Mouse (Mus musculus): ENCODE results near the gene Sun5. TPM values are rescaled to one million over a fixed set of nuclear protein-coding genes. Genes with fewer than 3 reads are reported as not detected.
A peak's percentile ranks its signal among the peaks of the same experiment; 100 is the strongest.
"Not testable (repeated sequence)": the region's sequence is repeated elsewhere in the genome, so short reads cannot be mapped to it uniquely, and the experiment has no call there.

Sun5 gene
- total and polyA plus RNA-seq, 2 experiments from 2014 or later: not detected

DNA sequence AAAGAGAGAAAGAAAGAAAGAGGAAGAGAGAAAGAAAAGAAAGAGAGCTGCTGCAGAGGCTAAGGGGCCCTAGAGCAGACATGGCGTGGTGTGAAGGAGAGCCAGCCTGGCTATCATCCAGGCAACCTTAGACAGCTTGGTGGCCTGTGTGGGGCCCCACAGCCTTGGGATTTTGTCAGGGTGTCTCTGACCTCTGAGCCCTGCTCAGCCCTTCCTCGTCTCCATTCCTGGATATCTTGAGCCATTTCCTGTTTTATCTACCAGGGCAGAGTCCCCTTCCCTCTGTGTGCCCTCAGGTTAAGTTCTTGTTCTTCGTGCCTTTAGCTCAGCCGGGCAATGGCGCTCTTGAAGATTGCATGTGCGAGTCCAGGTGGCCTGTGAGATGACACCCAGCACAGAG, 62.0 kb downstream of the Sun5 start:
- no peaks in the 10 kb centered on the region for H3K36me3 ChIP-seq (replicated peaks; ENCODE audit: control insufficient read depth, insufficient read depth, low read length)
- H3K9me3 ChIP-seq (replicated peaks; ENCODE audit: control insufficient read depth, low read length): no peaks in the 10 kb centered on the region
- H3K4me2 ChIP-seq (ENCODE audit: low read depth, low read length): no peak overlapping the region
- WGBS: 62% methylated on average over 6 of the region's 6 CpGs
- TF ChIP-seq EP300 (IDR thresholded peaks at IDR 0.05; ENCODE audit: low read depth): no peak
- no peak for TF ChIP-seq CTCF (IDR thresholded peaks at IDR 0.05; ENCODE audit: low read depth)
- ATAC-seq (ENCODE audit: insufficient read depth, low read depth): no peak
- no peak overlapping the region for H3K9ac ChIP-seq (replicated peaks; ENCODE audit: low read depth, low read length)
- no peaks in the 10 kb centered on the region for H3K4me1 ChIP-seq (ENCODE audit: control insufficient read depth, insufficient read depth)
- H3K4me3 ChIP-seq (ENCODE audit: low read depth, low read length): no peak overlapping the region
- H3K27me3 ChIP-seq (ENCODE audit: control insufficient read depth, insufficient read depth, low read length): no peaks in the 10 kb centered on the region
- no peak for DNase-seq (ENCODE audit: low spot score)
- no peak overlapping the region for H3K27ac ChIP-seq (ENCODE audit: low read depth)

DNA sequence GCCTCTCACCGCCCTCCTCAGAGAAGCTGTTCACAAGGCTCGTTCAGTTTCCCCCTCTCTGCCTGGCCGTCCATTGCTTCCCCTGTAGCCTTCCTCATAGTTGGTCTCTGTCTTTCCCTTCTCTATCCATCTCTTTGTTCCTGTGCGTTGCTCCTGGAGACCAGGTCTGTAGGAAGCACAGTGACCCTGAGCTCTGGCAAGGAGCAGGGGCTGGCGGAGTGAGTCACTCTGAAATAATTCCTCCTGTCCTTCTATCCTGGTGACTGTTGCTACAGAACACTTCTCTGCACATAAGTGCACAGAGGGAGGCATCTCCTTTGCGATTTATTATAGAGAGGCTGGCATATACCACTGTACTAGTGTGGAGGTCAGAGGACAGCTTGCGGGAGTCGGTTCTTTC, 62.7 kb downstream of the Sun5 start:
- Histone ChIP-seq H3K9ac (replicated peaks; ENCODE audit: low read depth, low read length) (no peak overlapping the region), H3K9me3 (replicated peaks; ENCODE audit: control insufficient read depth, low read length) (no peaks in the 10 kb centered on the region), H3K27ac (ENCODE audit: low read depth) (no peak overlapping the region), H3K27me3 (ENCODE audit: control insufficient read depth, insufficient read depth, low read length) (no peaks in the 10 kb centered on the region), H3K4me3 (ENCODE audit: low read depth, low read length) (no peak overlapping the region), H3K4me2 (ENCODE audit: low read depth, low read length) (no peak overlapping the region), H3K4me1 (ENCODE audit: control insufficient read depth, insufficient read depth) (no peaks in the 10 kb centered on the region), H3K36me3 (replicated peaks; ENCODE audit: control insufficient read depth, insufficient read depth, low read length) (no peaks in the 10 kb centered on the region)
- no peak for TF ChIP-seq CTCF (IDR thresholded peaks at IDR 0.05; ENCODE audit: low read depth)
- no peak for TF ChIP-seq EP300 (IDR thresholded peaks at IDR 0.05; ENCODE audit: low read depth)
- ATAC-seq (ENCODE audit: insufficient read depth, low read depth) (no peak), DNase-seq (ENCODE audit: low spot score) (no peak)
- WGBS: 76% methylated on average over 8 of the region's 8 CpGs

DNA sequence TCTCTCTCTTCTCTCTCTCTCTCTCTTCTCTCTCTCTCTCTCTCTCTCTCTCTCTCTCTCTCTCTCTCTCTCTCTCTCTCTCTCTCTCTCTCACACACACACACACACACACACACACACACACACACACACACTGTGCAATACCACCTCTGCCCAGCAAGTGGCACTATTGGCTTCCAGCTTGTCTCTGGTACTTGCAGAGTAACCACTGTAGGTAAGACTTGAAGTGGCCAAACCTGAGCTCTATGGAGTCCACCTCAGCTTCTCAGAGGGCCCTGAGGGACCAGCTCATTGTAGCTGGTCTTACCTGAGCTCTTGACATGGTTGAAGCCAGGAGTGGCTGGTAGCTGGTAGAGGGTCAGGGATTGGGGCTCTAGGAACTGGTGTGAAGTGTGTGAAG, 63.4 kb downstream of the Sun5 start:
- H3K4me3 ChIP-seq (ENCODE audit: low read depth, low read length); H3K9ac ChIP-seq (replicated peaks; ENCODE audit: low read depth, low read length); ATAC-seq (ENCODE audit: insufficient read depth, low read depth); H3K4me2 ChIP-seq (ENCODE audit: low read depth, low read length); H3K9me3 ChIP-seq (replicated peaks; ENCODE audit: control insufficient read depth, low read length); H3K27ac ChIP-seq (ENCODE audit: low read depth); H3K27me3 ChIP-seq (ENCODE audit: control insufficient read depth, insufficient read depth, low read length); H3K4me1 ChIP-seq (ENCODE audit: control insufficient read depth, insufficient read depth); H3K36me3 ChIP-seq (replicated peaks; ENCODE audit: control insufficient read depth, insufficient read depth, low read length); DNase-seq (ENCODE audit: low spot score): not testable (repeated sequence)
- TF ChIP-seq CTCF (IDR thresholded peaks at IDR 0.05; ENCODE audit: low read depth): peak; percentile 86

Other genes starting within 250 kb of the Sun5 start
- 10.5 and 12.2 TPM in 2 replicates for gene Commd7, start 238.3 kb downstream of the Sun5 start, total RNA-seq (2014; rRNA removed; ENCODE audit: low replicate concordance)
- 45.5 and 47.3 TPM in 2 replicates for gene Commd7, start 238.3 kb downstream of the Sun5 start, polyA plus RNA-seq (2015; fragmentation: Nextera tagmentation; extraction: Ambion mirVana)
- 0.62 and 1.4 TPM in 2 replicates for gene Dnmt3b, start 221.6 kb downstream of the Sun5 start, total RNA-seq (2014; rRNA removed; ENCODE audit: low replicate concordance)
- 1.7 and 1.8 TPM in 2 replicates for gene Dnmt3b, start 221.6 kb downstream of the Sun5 start, polyA plus RNA-seq (2015; fragmentation: Nextera tagmentation; extraction: Ambion mirVana)
- not detected in 2 replicates for gene Dnmt3c, start 174.4 kb downstream of the Sun5 start, total RNA-seq (2014; rRNA removed; ENCODE audit: low replicate concordance)
- gene Dnmt3c, start 174.4 kb downstream of the Sun5 start, polyA plus RNA-seq (2015; fragmentation: Nextera tagmentation; extraction: Ambion mirVana): 0.05 TPM in 1 of 2 replicates, not detected in the other
- gene Mapre1, start 129.8 kb downstream of the Sun5 start, total RNA-seq (2014; rRNA removed; ENCODE audit: low replicate concordance): 36.8 and 49.4 TPM in 2 replicates
- 201 and 208 TPM in 2 replicates for gene Mapre1, start 129.8 kb downstream of the Sun5 start, polyA plus RNA-seq (2015; fragmentation: Nextera tagmentation; extraction: Ambion mirVana)
- not detected in 2 replicates for gene Efcab8, start 91.2 kb downstream of the Sun5 start, total RNA-seq (2014; rRNA removed; ENCODE audit: low replicate concordance)
- 0.05 TPM in 1 of 2 replicates, not detected in the other for gene Efcab8, start 91.2 kb downstream of the Sun5 start, polyA plus RNA-seq (2015; fragmentation: Nextera tagmentation; extraction: Ambion mirVana)
- not detected in 2 replicates for gene Bpifb2, start 4.0 kb upstream of the Sun5 start, total RNA-seq (2014; rRNA removed; ENCODE audit: low replicate concordance)
- gene Bpifb2, start 4.0 kb upstream of the Sun5 start, polyA plus RNA-seq (2015; fragmentation: Nextera tagmentation; extraction: Ambion mirVana): not detected in 2 replicates
- gene Bpifb6, start 29.3 kb upstream of the Sun5 start, total RNA-seq (2014; rRNA removed; ENCODE audit: low replicate concordance): not detected in 2 replicates
- not detected in 2 replicates for gene Bpifb6, start 29.3 kb upstream of the Sun5 start, polyA plus RNA-seq (2015; fragmentation: Nextera tagmentation; extraction: Ambion mirVana)
- not detected in 2 replicates for gene Bpifb3, start 47.1 kb upstream of the Sun5 start, total RNA-seq (2014; rRNA removed; ENCODE audit: low replicate concordance)
- gene Bpifb3, start 47.1 kb upstream of the Sun5 start, polyA plus RNA-seq (2015; fragmentation: Nextera tagmentation; extraction: Ambion mirVana): not detected in 2 replicates
- gene Bpifb4, start 67.1 kb upstream of the Sun5 start, total RNA-seq (2014; rRNA removed; ENCODE audit: low replicate concordance): not detected in 2 replicates
- not detected in 2 replicates for gene Bpifb4, start 67.1 kb upstream of the Sun5 start, polyA plus RNA-seq (2015; fragmentation: Nextera tagmentation; extraction: Ambion mirVana)
- gene Bpifa6, start 103.9 kb upstream of the Sun5 start, total RNA-seq (2014; rRNA removed; ENCODE audit: low replicate concordance): not detected in 2 replicates
- not detected in 2 replicates for gene Bpifa6, start 103.9 kb upstream of the Sun5 start, polyA plus RNA-seq (2015; fragmentation: Nextera tagmentation; extraction: Ambion mirVana)
- not detected in 2 replicates for gene Bpifa2, start 137.2 kb upstream of the Sun5 start, total RNA-seq (2014; rRNA removed; ENCODE audit: low replicate concordance)
- not detected in 2 replicates for gene Bpifa2, start 137.2 kb upstream of the Sun5 start, polyA plus RNA-seq (2015; fragmentation: Nextera tagmentation; extraction: Ambion mirVana)

Data from heart, postnatal 0 days (tissue).